Mouse (Mus musculus) left cerebral cortex, adult 2 months (tissue): Measurements from ENCODE around the gene Dop1b. TPM values are rescaled to one million over a fixed set of nuclear protein-coding genes. Genes with fewer than 3 reads are reported as not detected.

Experiments
- DNase-seq, 2 experiments: peaks; one replicate each; pipeline ENCODE4 v3.0.0; 2021 to 2022; ENCODE audit warnings: low spot score in 2 of 2, mixed read lengths in 1 of 2; ENCODE audit errors: extremely low spot score in 1 of 2
- H3K27ac ChIP-seq: fragments of 200-600 bp; 2 replicates; pipeline ENCODE4 v1.8.1; 2022
- H3K4me3 ChIP-seq: fragments of 200-600 bp; 2 replicates; pipeline ENCODE4 v1.8.1; 2022
- CTCF ChIP-seq: fragments of 200-600 bp; IDR thresholded peaks from 2 replicates; pipeline ENCODE4 v1.8.1; 2022; ENCODE audit warnings: antibody characterized with exemption, mild to moderate bottlenecking, moderate library complexity
- intact Hi-C: fragments of 180-260 bp; cut with DNase I; formaldehyde crosslinking; loops from one replicate; pipeline ENCODE4 v1.15.1; 2025
- total RNA-seq, 2 experiments: library from RNA; stranded (reverse); gene quantifications; 2 replicates each; pipeline ENCODE4 v1.2.3; 2021

Dop1b gene
- total RNA-seq, 2 experiments from 2014 or later: 98.5 to 117 TPM

DNA sequence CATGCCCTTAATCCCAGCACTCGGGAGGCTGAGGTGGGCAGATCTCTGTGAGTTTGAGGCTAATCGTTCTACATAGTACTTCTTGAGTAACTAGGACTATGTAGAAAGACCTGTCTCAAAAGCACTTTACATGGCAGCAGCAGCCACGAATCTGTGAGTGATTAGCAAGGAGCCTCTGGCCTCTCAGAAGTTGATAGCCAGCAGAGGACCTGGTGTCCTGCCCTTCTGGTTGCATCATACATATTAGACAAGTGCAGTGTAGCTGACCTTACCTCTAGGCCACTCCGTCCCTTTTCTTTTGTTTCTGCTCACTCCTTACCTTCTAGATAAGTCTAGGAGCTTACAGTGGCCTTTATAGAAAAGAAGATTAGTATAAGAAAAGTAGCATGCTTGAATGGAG lies 148.3 kb downstream of the Dop1b start:
- no peak overlapping the region for H3K27ac ChIP-seq
- no peak for DNase-seq
- intact Hi-C loops: no loop called here
- H3K4me3 ChIP-seq: no peak overlapping the region
- no peak for TF ChIP-seq CTCF

Other genes with a start within 250 kb of the Dop1b start
- 10 to 100 TPM; 11.4 to 12.7 TPM for gene Setd4, start 107.8 kb upstream of the Dop1b start, total RNA-seq
- 10 to 100 TPM; 65.2 to 67.1 TPM for gene Cbr1, start 106.1 kb upstream of the Dop1b start, total RNA-seq
- 1 to 10 TPM; 2.8 to 3.1 TPM for gene Gm5678, start 83.8 kb upstream of the Dop1b start, total RNA-seq
- 10 to 100 TPM; 16.1 to 16.9 TPM for gene Cbr3, start 28.7 kb upstream of the Dop1b start, total RNA-seq
- 10 to 100 TPM; 24.5 to 24.7 TPM for gene Morc3, start 120.2 kb downstream of the Dop1b start, total RNA-seq
- gene Chaf1b, start 172.0 kb downstream of the Dop1b start, total RNA-seq: 1 to 10 TPM in 1 of 2 experiments, under 1 TPM in 1; 0.79 to 1.0 TPM